Mouse (Mus musculus): Measurements from ENCODE around the gene Ppig. TPM values are rescaled to one million over a fixed set of nuclear protein-coding genes. Genes with fewer than 3 reads are reported as not detected.

Gene Ppig
- polyA plus RNA-seq, 1 experiment = 179 TPM

DNA sequence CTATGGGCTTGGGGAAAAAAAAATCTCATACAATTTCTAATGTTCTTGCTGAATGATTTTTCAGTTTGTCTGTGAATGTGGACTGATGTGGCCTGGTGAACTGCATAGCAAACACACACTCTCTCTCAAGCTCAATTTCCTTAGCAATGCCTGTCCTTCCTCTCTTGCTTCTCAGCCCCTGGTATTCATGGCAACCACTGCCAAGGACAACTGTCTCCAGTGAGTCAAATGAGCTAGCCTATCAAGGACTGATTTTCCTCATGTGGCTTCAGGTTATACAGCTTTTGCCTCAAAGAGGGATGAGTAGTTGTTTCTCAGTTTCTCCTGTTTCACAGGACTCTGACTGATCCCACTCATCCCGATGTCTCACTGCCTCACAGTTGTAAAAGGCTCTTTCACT, 3.2 kb upstream of the Ppig start:
- no peak overlapping the region for H3K9ac ChIP-seq (ENCODE audit: low read depth, poor library complexity, severe bottlenecking)
- H3K9me3 ChIP-seq (replicated peaks; ENCODE audit: control insufficient read depth, insufficient read depth, low read length, poor library complexity, severe bottlenecking) = no peaks in the 10 kb centered on the region
- no peak overlapping the region for H3K27ac ChIP-seq (ENCODE audit: insufficient read depth, low read length)
- peaks cover 2% of the 10 kb centered on the region for H3K4me1 ChIP-seq (ENCODE audit: control insufficient read depth, insufficient read depth, low read length)
- H3K4me3 ChIP-seq (ENCODE audit: low read depth, low read length) = no peak overlapping the region
- TF ChIP-seq CTCF (IDR thresholded peaks at IDR 0.05; ENCODE audit: low read depth, low read length) (no peak), POLR2A (IDR thresholded peaks at IDR 0.05; ENCODE audit: insufficient read depth, low read length) (no peak), EP300 (IDR thresholded peaks at IDR 0.05; ENCODE audit: insufficient read depth, low read depth, low read length) (no peak)
- H3K36me3 ChIP-seq (ENCODE audit: control insufficient read depth, insufficient read depth, low read length, poor library complexity, severe bottlenecking) = no peaks in the 10 kb centered on the region
- H3K27me3 ChIP-seq (ENCODE audit: control insufficient read depth, insufficient read depth, low read length, poor library complexity, severe bottlenecking) = no peaks in the 10 kb centered on the region

DNA sequence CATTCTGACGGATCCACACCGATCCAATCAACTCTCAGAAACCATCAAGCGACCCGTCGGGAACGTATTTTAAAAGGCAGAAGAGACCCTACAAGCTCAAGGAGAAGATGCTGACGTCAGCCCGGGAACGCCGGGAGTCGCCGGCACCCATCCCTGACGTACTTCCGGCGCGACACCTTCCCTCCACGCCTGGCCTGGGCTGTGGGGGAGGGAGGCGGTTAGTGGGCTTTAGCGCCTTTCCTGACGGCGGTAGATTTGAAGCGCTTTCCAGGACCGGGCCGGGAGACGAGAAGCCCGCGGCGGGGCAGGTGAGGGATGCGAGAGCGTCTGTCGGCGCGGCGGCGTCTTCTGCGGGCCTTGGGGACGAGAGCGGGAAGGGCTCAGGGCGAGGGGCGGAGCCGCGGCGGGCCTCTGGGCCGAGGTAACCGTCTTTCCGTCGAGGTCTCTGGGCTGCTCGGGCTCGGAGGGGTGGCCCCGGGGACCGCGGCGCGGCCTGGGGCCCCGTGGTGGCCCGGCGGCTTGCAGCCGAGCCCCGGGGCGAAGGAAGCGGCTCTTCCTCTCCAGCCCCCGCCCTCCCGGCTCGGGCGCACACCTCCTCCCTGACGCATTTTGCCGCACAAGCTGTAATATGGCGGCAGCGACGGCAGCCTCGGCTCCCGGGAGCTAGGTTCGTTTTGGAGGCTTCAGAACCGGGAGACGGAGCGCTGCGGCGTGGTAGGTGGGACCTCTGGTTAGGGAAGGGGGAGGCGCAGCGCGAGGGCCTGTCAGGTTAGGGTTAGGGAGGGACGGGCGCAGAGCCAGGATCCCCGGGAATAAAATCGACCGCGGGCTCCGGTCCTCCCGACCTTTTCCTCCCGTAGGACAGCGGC, 539 bp downstream of the Ppig start:
- Histone ChIP-seq H3K27ac (ENCODE audit: insufficient read depth, low read length) (peak overlapping the region; percentile 55; the same call in 1 of the 2 replicates), H3K4me1 (ENCODE audit: control insufficient read depth, insufficient read depth, low read length) (peaks cover 3% of the 10 kb centered on the region), H3K36me3 (ENCODE audit: control insufficient read depth, insufficient read depth, low read length, poor library complexity, severe bottlenecking) (no peaks in the 10 kb centered on the region), H3K4me3 (ENCODE audit: low read depth, low read length) (peak overlapping the region; percentile 90), H3K27me3 (ENCODE audit: control insufficient read depth, insufficient read depth, low read length, poor library complexity, severe bottlenecking) (no peaks in the 10 kb centered on the region), H3K9me3 (replicated peaks; ENCODE audit: control insufficient read depth, insufficient read depth, low read length, poor library complexity, severe bottlenecking) (no peaks in the 10 kb centered on the region), H3K9ac (ENCODE audit: low read depth, poor library complexity, severe bottlenecking) (peak overlapping the region; percentile 93)
- TF ChIP-seq POLR2A (IDR thresholded peaks at IDR 0.05; ENCODE audit: insufficient read depth, low read length) (no peak), EP300 (IDR thresholded peaks at IDR 0.05; ENCODE audit: insufficient read depth, low read depth, low read length) (peak; percentile 41; the same call in 1 of the 2 replicates), CTCF (IDR thresholded peaks at IDR 0.05; ENCODE audit: low read depth, low read length) (no peak)

DNA sequence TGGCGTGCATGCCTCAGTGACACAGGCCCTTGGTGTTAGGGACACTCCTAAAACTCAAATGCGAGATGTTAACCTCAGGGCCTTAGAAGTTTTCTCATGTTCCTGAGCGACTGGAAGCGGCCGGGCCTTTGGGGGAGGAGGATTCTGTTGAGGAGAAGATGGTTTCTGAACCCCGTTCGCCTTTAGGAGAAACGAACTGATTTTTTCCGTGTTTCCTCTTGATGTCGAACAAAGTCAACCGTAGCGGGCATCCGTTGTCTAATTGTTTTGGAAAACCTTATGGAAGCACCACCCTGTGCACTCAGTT, 1.1 kb downstream of the Ppig start:
- no peak overlapping the region for H3K27ac ChIP-seq (ENCODE audit: insufficient read depth, low read length)
- no peaks in the 10 kb centered on the region for H3K9me3 ChIP-seq (replicated peaks; ENCODE audit: control insufficient read depth, insufficient read depth, low read length, poor library complexity, severe bottlenecking)
- no peaks in the 10 kb centered on the region for H3K36me3 ChIP-seq (ENCODE audit: control insufficient read depth, insufficient read depth, low read length, poor library complexity, severe bottlenecking)
- H3K4me1 ChIP-seq (ENCODE audit: control insufficient read depth, insufficient read depth, low read length) = peaks cover 3% of the 10 kb centered on the region
- TF ChIP-seq EP300 (IDR thresholded peaks at IDR 0.05; ENCODE audit: insufficient read depth, low read depth, low read length) (no peak), POLR2A (IDR thresholded peaks at IDR 0.05; ENCODE audit: insufficient read depth, low read length) (no peak), CTCF (IDR thresholded peaks at IDR 0.05; ENCODE audit: low read depth, low read length) (no peak)
- H3K4me3 ChIP-seq (ENCODE audit: low read depth, low read length) = peak overlapping the region; percentile 90
- no peaks in the 10 kb centered on the region for H3K27me3 ChIP-seq (ENCODE audit: control insufficient read depth, insufficient read depth, low read length, poor library complexity, severe bottlenecking)
- peak overlapping the region; percentile 93 for H3K9ac ChIP-seq (ENCODE audit: low read depth, poor library complexity, severe bottlenecking)

DNA sequence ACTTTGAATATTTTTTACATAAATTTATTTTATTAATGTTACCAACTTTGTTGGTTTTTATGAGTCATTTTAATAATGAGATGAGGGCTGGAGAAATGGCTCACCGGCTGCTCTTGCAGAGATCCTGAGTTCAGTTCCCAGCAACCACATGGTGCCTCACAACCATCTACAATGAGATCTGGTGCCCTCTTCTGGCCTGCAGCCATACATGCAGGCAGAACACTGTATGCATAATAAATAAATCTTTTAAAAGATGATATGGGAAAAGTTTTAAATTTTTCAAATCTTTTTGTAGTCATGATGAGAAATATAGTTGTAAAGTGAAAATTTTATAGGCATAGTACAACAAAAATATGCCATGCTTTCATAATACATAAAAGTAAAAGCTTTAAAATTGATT, 22.7 kb downstream of the Ppig start:
- H3K36me3 ChIP-seq (ENCODE audit: control insufficient read depth, insufficient read depth, low read length, poor library complexity, severe bottlenecking) = peaks cover 26% of the 10 kb centered on the region
- H3K4me3 ChIP-seq (ENCODE audit: low read depth, low read length) = no peak overlapping the region
- H3K27ac ChIP-seq (ENCODE audit: insufficient read depth, low read length) = no peak overlapping the region
- H3K9ac ChIP-seq (ENCODE audit: low read depth, poor library complexity, severe bottlenecking) = no peak overlapping the region
- TF ChIP-seq EP300 (IDR thresholded peaks at IDR 0.05; ENCODE audit: insufficient read depth, low read depth, low read length) = no peak
- TF ChIP-seq POLR2A (IDR thresholded peaks at IDR 0.05; ENCODE audit: insufficient read depth, low read length) = no peak
- TF ChIP-seq CTCF (IDR thresholded peaks at IDR 0.05; ENCODE audit: low read depth, low read length) = peak; percentile 35
- no peaks in the 10 kb centered on the region for H3K9me3 ChIP-seq (replicated peaks; ENCODE audit: control insufficient read depth, insufficient read depth, low read length, poor library complexity, severe bottlenecking)
- H3K4me1 ChIP-seq (ENCODE audit: control insufficient read depth, insufficient read depth, low read length) = no peaks in the 10 kb centered on the region
- H3K27me3 ChIP-seq (ENCODE audit: control insufficient read depth, insufficient read depth, low read length, poor library complexity, severe bottlenecking) = no peaks in the 10 kb centered on the region

DNA sequence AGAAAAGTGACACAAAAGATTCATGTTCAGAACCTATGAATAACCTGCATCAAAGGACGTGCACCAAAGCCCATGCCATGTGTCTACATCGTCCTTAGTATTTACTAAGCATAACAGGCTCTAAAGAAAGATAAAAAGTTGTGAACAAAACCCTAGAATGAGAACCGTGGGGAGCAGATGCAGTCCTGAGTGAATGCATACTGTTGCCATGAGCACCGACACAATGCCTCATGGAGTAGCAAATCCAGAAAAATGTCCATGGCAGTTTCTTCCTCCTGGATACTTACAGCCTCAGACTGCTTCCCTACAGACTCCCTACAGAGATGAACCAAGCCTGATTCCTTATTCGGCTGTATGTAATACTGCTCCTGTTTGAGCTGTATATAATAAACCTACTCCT, 38.6 kb downstream of the Ppig start:
- Histone ChIP-seq H3K27ac (ENCODE audit: insufficient read depth, low read length) (no peak overlapping the region), H3K4me3 (ENCODE audit: low read depth, low read length) (no peak overlapping the region), H3K9ac (ENCODE audit: low read depth, poor library complexity, severe bottlenecking) (no peak overlapping the region), H3K27me3 (ENCODE audit: control insufficient read depth, insufficient read depth, low read length, poor library complexity, severe bottlenecking) (no peaks in the 10 kb centered on the region), H3K9me3 (replicated peaks; ENCODE audit: control insufficient read depth, insufficient read depth, low read length, poor library complexity, severe bottlenecking) (no peaks in the 10 kb centered on the region), H3K4me1 (ENCODE audit: control insufficient read depth, insufficient read depth, low read length) (no peaks in the 10 kb centered on the region), H3K36me3 (ENCODE audit: control insufficient read depth, insufficient read depth, low read length, poor library complexity, severe bottlenecking) (no peaks in the 10 kb centered on the region)
- TF ChIP-seq CTCF (IDR thresholded peaks at IDR 0.05; ENCODE audit: low read depth, low read length) = no peak
- no peak for TF ChIP-seq POLR2A (IDR thresholded peaks at IDR 0.05; ENCODE audit: insufficient read depth, low read length)

DNA sequence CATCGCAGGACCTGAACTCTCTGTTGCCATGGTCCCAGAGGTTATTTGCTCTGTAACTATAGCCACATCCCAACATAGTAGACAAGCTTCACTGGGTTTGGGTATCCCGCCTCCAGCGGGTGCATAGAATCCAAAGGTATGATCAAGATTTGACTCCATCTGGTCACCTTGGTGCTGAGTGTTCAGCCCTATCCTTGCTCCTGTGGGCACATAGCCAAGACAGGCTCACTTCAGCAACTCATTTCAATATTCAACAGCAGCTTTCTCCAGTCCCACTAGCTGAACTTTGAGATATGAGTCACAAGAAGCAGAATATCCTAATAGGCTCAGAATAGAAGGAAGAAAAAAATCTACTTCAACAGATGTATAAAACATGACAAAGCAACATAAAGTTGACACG, 41.0 kb downstream of the Ppig start:
- Histone ChIP-seq H3K4me3 (ENCODE audit: low read depth, low read length) (no peak overlapping the region; the same call in 1 of the 2 replicates), H3K9me3 (replicated peaks; ENCODE audit: control insufficient read depth, insufficient read depth, low read length, poor library complexity, severe bottlenecking) (no peaks in the 10 kb centered on the region), H3K27me3 (ENCODE audit: control insufficient read depth, insufficient read depth, low read length, poor library complexity, severe bottlenecking) (no peaks in the 10 kb centered on the region), H3K4me1 (ENCODE audit: control insufficient read depth, insufficient read depth, low read length) (no peaks in the 10 kb centered on the region), H3K9ac (ENCODE audit: low read depth, poor library complexity, severe bottlenecking) (no peak overlapping the region), H3K36me3 (ENCODE audit: control insufficient read depth, insufficient read depth, low read length, poor library complexity, severe bottlenecking) (no peaks in the 10 kb centered on the region), H3K27ac (ENCODE audit: insufficient read depth, low read length) (no peak overlapping the region)
- TF ChIP-seq CTCF (IDR thresholded peaks at IDR 0.05; ENCODE audit: low read depth, low read length) (no peak), EP300 (IDR thresholded peaks at IDR 0.05; ENCODE audit: insufficient read depth, low read depth, low read length) (no peak), POLR2A (IDR thresholded peaks at IDR 0.05; ENCODE audit: insufficient read depth, low read length) (no peak)

Measured in ES-Bruce4 (cell line).